Comparison of ENCODE assay signal across 20 mouse cellular contexts in genomic region chr14:30430446-30430845, GRCm38 (mm10).
"Had no signal": no experiment of that assay in that cellular context is flagged by ENCODE, and none has a peak within 500 bp of the region (broad histone marks: within the 10 kb centered on the region; RNA-seq: fewer than 3 reads in every experiment).

No protein-coding gene starts in this region.

- H3K4me3 ChIP-seq: midbrain, embryonic 10.5 days; midbrain, embryonic 12.5 days; myocyte; neural tube, embryonic 13.5 days; neural tube, embryonic 15.5 days; stomach, embryonic 15.5 days had no signal

- H3K27ac ChIP-seq: midbrain, embryonic 10.5 days; midbrain, embryonic 12.5 days; neural tube, embryonic 13.5 days; neural tube, embryonic 15.5 days; stomach, embryonic 15.5 days; stomach, postnatal 0 days had no signal

- DNase-seq: lung, adult 18-20 months; lung, embryonic 14.5 days; lung, postnatal 10 days; lung, postnatal 4 days; midbrain, embryonic 14.5 days; retina, postnatal 1 day; right cerebral cortex, adult 18-20 months; right cerebral cortex, postnatal 25 days; right cerebral cortex, postnatal 4 days; spleen, adult 18-20 months; thymus, adult 2 months; thymus, postnatal 25 days had no signal

- H3K9me3 ChIP-seq: midbrain, embryonic 10.5 days; midbrain, embryonic 12.5 days; neural tube, embryonic 13.5 days; neural tube, embryonic 15.5 days; stomach, embryonic 15.5 days had no signal

- H3K36me3 ChIP-seq: midbrain, embryonic 10.5 days; midbrain, embryonic 12.5 days; neural tube, embryonic 13.5 days; neural tube, embryonic 15.5 days; stomach, embryonic 15.5 days had no signal

- H3K27me3 ChIP-seq: midbrain, embryonic 12.5 days; neural tube, embryonic 13.5 days; neural tube, embryonic 15.5 days; stomach, embryonic 15.5 days had no signal

- ATAC-seq: midbrain, embryonic 16.5 days had no signal

- H3K4me2 ChIP-seq: lung, embryonic 14.5 days; midbrain, embryonic 12.5 days; neural tube, embryonic 13.5 days; neural tube, embryonic 15.5 days; stomach, embryonic 15.5 days had no signal

- H3K9ac ChIP-seq: lung, embryonic 14.5 days; midbrain, embryonic 12.5 days; neural tube, embryonic 13.5 days; neural tube, embryonic 15.5 days; stomach, embryonic 15.5 days had no signal
